Mouse (Mus musculus) heart, embryonic 11.5 days (tissue): Measurements from ENCODE around the gene Krtap4-16. TPM values are rescaled to one million over a fixed set of nuclear protein-coding genes. Genes with fewer than 3 reads are reported as not detected.
"Not testable (repeated sequence)": the region's sequence is repeated elsewhere in the genome, so short reads cannot be mapped to it uniquely, and the experiment has no call there.

Experiments
- ATAC-seq: fragments of 200-750 bp; cut with Nextera tagmentation; replicated peaks from 2 replicates; pipeline ENCODE4 v1.8.0; 2017; ENCODE audit warnings: moderate library complexity; ENCODE audit not compliant: insufficient number of reproducible peaks, low FRiP score, low TSS enrichment
- H3K27ac ChIP-seq: fragments of 300-500 bp; sonication (generic); 2 replicates; pipeline ENCODE4 v1.5.1; 2014; ENCODE audit warnings: mild to moderate bottlenecking, low read depth, low read length
- H3K27me3 ChIP-seq: fragments of 300-500 bp; sonication (generic); 2 replicates; pipeline ENCODE4 v1.6.1; 2014; ENCODE audit warnings: mild to moderate bottlenecking, low read length, mixed read lengths; ENCODE audit not compliant: control insufficient read depth, insufficient read depth
- H3K36me3 ChIP-seq: fragments of 300-500 bp; sonication (generic); 2 replicates; pipeline ENCODE4 v1.6.1; 2014; ENCODE audit warnings: mild to moderate bottlenecking, low read length, moderate library complexity, mixed read lengths; ENCODE audit not compliant: control insufficient read depth, insufficient read depth
- H3K4me1 ChIP-seq: fragments of 300-500 bp; sonication (generic); 2 replicates; pipeline ENCODE4 v1.6.1; 2014; ENCODE audit warnings: low read length; ENCODE audit not compliant: control insufficient read depth, insufficient read depth
- H3K4me2 ChIP-seq: fragments of 300-500 bp; sonication (generic); 2 replicates; pipeline ENCODE4 v1.6.1; 2014; ENCODE audit warnings: mild to moderate bottlenecking, moderate library complexity
- H3K4me3 ChIP-seq: fragments of 300-500 bp; sonication (generic); 2 replicates; pipeline ENCODE4 v1.5.1; 2014; ENCODE audit warnings: low read depth, low read length
- H3K9ac ChIP-seq: fragments of 300-500 bp; sonication (generic); 2 replicates; pipeline ENCODE4 v1.6.1; 2014; ENCODE audit warnings: mild to moderate bottlenecking, low read depth, low read length, moderate library complexity
- H3K9me3 ChIP-seq: fragments of 300-500 bp; sonication (generic); replicated peaks from 2 replicates; pipeline ENCODE4 v1.6.1; 2016; ENCODE audit warnings: low read length; ENCODE audit not compliant: control insufficient read depth
- WGBS: fragments of 180-500 bp; shearing (Covaris S2); extraction: QIAGEN DNeasy Blood & Tissue Kit; methylation state at CpG from one replicate; pipeline ENCODE4 v1.1.7; 2014; ENCODE audit not compliant: insufficient replicate concordance; 5-methylcytosine and 5-hydroxymethylcytosine counted together
- polyA plus RNA-seq: library from polyadenylated mRNA; unstranded; fragments of >200 nt; fragmentation: Nextera tagmentation; extraction: Ambion mirVana; gene quantifications from 2 replicates; pipeline ENCODE4 v1.2.1, GENCODE M21; 2014

Gene Krtap4-16
- not detected in 2 replicates for polyA plus RNA-seq

- H3K9me3 ChIP-seq = no peaks in the 10 kb centered on the region
- no peak within 1 kb of the TSS for H3K4me3 ChIP-seq
- no peak within 1 kb of the TSS for H3K9ac ChIP-seq
- H3K4me2 ChIP-seq = no peak within 1 kb of the TSS
- H3K27me3 ChIP-seq = no peaks in the 10 kb centered on the region
- ATAC-seq = no peak
- H3K4me1 ChIP-seq = no peaks in the 10 kb centered on the region
- H3K27ac ChIP-seq = no peak within 1 kb of the TSS
- no peaks in the 10 kb centered on the region for H3K36me3 ChIP-seq
These were observed at the start of gene Krtap4-16 for GRCm38 (mm10) chr11:99851508-99851907. Krtap4-16 (minus strand) TSS chr11:99851608.

- not testable (repeated sequence) for H3K27me3 ChIP-seq, H3K36me3 ChIP-seq, H3K4me1 ChIP-seq, H3K9me3 ChIP-seq, H3K4me3 ChIP-seq, H3K4me2 ChIP-seq, H3K27ac ChIP-seq, H3K9ac ChIP-seq, ATAC-seq
- 47% methylated on average over 1 of the region's 1 CpGs for WGBS
These were observed 27.5 kb upstream of the Krtap4-16 start, which contains the start of gene Gm11567 for GRCm38 (mm10) chr11:99878887-99879286. Gm11567 (plus strand) TSS chr11:99879187.

GRCm38 (mm10) chr11:99873089-99873488, 21.7 kb upstream of the Krtap4-16 start, which contains the start of gene Krtap9-1:
Krtap9-1 (plus strand) TSS chr11:99873389.
- not testable (repeated sequence) for H3K27me3 ChIP-seq, H3K9ac ChIP-seq, H3K4me2 ChIP-seq, H3K4me3 ChIP-seq, ATAC-seq, H3K4me1 ChIP-seq, H3K9me3 ChIP-seq, H3K27ac ChIP-seq, H3K36me3 ChIP-seq
- 74% methylated on average over 1 of the region's 1 CpGs for WGBS

GRCm38 (mm10) chr11:99864176-99864575, 12.8 kb upstream of the Krtap4-16 start, which contains the start of gene Gm11559:
Gm11559 (plus strand) TSS chr11:99864476.
- not testable (repeated sequence) for H3K36me3 ChIP-seq, H3K4me2 ChIP-seq, H3K27ac ChIP-seq, H3K4me1 ChIP-seq, H3K9ac ChIP-seq, ATAC-seq, H3K4me3 ChIP-seq, H3K9me3 ChIP-seq, H3K27me3 ChIP-seq
- WGBS = 51% methylated on average over 1 of the region's 1 CpGs

GRCm38 (mm10) chr11:99858761-99859160, 7.4 kb upstream of the Krtap4-16 start:
- WGBS = 80% methylated on average over 2 of the region's 2 CpGs
- H3K27me3 ChIP-seq = no peaks in the 10 kb centered on the region

GRCm38 (mm10) chr11:99857617-99858016, 6.2 kb upstream of the Krtap4-16 start, which contains the start of gene Gm11568:
Gm11568 (plus strand) TSS chr11:99857917.
- 73% methylated on average over 2 of the region's 2 CpGs for WGBS
- Histone ChIP-seq H3K27me3 (no peaks in the 10 kb centered on the region), H3K9me3 (no peaks in the 10 kb centered on the region), H3K4me2 (no peak within 1 kb of the TSS), H3K4me3 (no peak within 1 kb of the TSS), H3K9ac (no peak within 1 kb of the TSS), H3K4me1 (no peaks in the 10 kb centered on the region), H3K27ac (no peak within 1 kb of the TSS), H3K36me3 (no peaks in the 10 kb centered on the region)
- no peak for ATAC-seq

More at GRCm38 (mm10) chr11:99858761-99859160, 7.4 kb upstream of the Krtap4-16 start:
- H3K9me3 ChIP-seq = no peaks in the 10 kb centered on the region
- H3K27ac ChIP-seq = no peak overlapping the region
- no peak overlapping the region for H3K4me2 ChIP-seq
- no peak for ATAC-seq
- H3K36me3 ChIP-seq = no peaks in the 10 kb centered on the region
- no peaks in the 10 kb centered on the region for H3K4me1 ChIP-seq
- no peak overlapping the region for H3K4me3 ChIP-seq
- no peak overlapping the region for H3K9ac ChIP-seq

- Histone ChIP-seq H3K4me2 (no peak overlapping the region), H3K4me1 (no peaks in the 10 kb centered on the region), H3K36me3 (no peaks in the 10 kb centered on the region), H3K9ac (no peak overlapping the region), H3K9me3 (no peaks in the 10 kb centered on the region), H3K4me3 (no peak overlapping the region), H3K27ac (no peak overlapping the region), H3K27me3 (no peaks in the 10 kb centered on the region)
- ATAC-seq = no peak
- WGBS = 57% methylated on average over 3 of the region's 3 CpGs
These were observed 2.7 kb upstream of the Krtap4-16 start for GRCm38 (mm10) chr11:99854121-99854520.

- 80% methylated on average over 2 of the region's 2 CpGs for WGBS
- no peaks in the 10 kb centered on the region for H3K36me3 ChIP-seq
- H3K9ac ChIP-seq = no peak overlapping the region
- H3K9me3 ChIP-seq = no peaks in the 10 kb centered on the region
- no peaks in the 10 kb centered on the region for H3K4me1 ChIP-seq
- no peak overlapping the region for H3K4me2 ChIP-seq
- ATAC-seq = no peak
- H3K27me3 ChIP-seq = no peaks in the 10 kb centered on the region
- H3K27ac ChIP-seq = no peak overlapping the region
- H3K4me3 ChIP-seq = no peak overlapping the region
These were observed 4.7 kb downstream of the Krtap4-16 start for GRCm38 (mm10) chr11:99846746-99847145.

- no peak overlapping the region for H3K4me2 ChIP-seq
- 67% methylated on average over 1 of the region's 1 CpGs for WGBS
These were observed 9.2 kb downstream of the Krtap4-16 start for GRCm38 (mm10) chr11:99842185-99842584.

More at GRCm38 (mm10) chr11:99842185-99842584, 9.2 kb downstream of the Krtap4-16 start:
- no peak overlapping the region for H3K4me3 ChIP-seq
- no peaks in the 10 kb centered on the region for H3K4me1 ChIP-seq
- no peak for ATAC-seq
- H3K9ac ChIP-seq = no peak overlapping the region
- no peaks in the 10 kb centered on the region for H3K9me3 ChIP-seq
- no peak overlapping the region for H3K27ac ChIP-seq
- H3K36me3 ChIP-seq = no peaks in the 10 kb centered on the region
- no peaks in the 10 kb centered on the region for H3K27me3 ChIP-seq
